Mouse (Mus musculus): Measurements from ENCODE around the gene Spop. TPM values are rescaled to one million over a fixed set of nuclear protein-coding genes. Genes with fewer than 3 reads are reported as not detected.

Spop gene
- polyA plus RNA-seq, 1 experiment from 2014 or later, result 207 TPM

DNA sequence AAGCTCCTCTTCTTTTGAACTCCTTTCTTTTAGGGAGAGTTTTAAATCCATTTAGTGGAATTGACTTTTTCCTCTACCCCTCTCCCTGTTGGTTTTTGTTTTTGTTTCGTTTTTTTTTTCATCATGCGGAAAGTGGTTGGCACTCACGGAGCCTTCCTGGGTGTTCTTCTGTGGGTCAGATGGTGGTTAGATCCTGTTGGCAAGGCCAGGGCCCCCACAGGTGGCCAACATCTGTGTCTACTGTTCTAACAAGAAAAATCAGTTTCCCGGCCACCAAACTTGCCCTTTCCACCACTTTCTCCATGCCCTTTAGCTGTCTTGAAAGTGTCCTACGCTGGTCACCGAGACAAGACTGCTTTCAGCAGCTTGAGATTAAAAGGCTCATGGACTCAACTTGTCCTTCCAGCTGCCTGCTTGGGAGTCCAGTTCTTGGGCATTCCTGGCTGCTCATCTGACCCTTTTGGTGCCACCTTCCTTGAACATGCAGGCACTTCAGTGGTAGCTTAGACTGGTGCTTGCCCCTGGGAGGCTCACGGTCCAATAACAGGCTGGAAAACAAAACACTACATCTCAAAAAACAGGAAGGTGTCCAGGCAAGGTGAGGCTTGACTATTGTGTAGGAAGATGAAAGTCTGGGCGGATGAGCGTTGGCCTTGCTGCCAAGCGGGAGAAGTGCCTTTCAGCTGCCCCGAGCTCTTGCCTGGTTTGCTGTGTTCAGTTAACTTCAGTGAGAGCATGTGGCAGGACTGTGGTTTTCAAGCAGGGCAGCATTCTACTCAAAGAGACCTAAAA is 21.0 kb upstream of the Spop start:
- Histone ChIP-seq H3K36me3 (peaks cover 44% of the 10 kb centered on the region), H3K9me3 (no peaks in the 10 kb centered on the region), H3K4me3 (no peak overlapping the region), H3K27ac (no peak overlapping the region), H3K4me1 (peaks cover 8% of the 10 kb centered on the region), H3K4me2 (replicated peaks) (no peak overlapping the region), H3K27me3 (replicated peaks) (no peaks in the 10 kb centered on the region), H3K9ac (no peak overlapping the region)
- no peak for ATAC-seq (ENCODE audit: low FRiP score, low read depth)
- WGBS, result 81% methylated on average over 11 of the region's 11 CpGs

DNA sequence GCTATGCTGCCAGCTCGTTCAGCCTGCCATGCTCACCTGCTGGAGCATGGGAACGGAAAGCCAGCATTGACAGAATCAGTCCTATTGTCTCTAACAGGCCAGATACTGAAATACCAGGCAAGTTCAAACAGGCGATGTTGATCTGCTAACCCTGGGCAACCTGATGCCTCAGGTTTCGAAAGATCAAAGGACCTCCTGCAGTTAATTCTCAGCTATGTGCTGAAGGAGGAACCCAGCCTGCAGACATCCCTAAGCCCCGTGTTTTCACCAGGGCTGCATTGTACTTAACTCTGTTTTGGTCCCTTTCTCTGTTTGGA is 20.4 kb upstream of the Spop start:
- Histone ChIP-seq H3K36me3 (peaks cover 39% of the 10 kb centered on the region), H3K27me3 (replicated peaks) (no peaks in the 10 kb centered on the region), H3K27ac (no peak overlapping the region), H3K9me3 (no peaks in the 10 kb centered on the region), H3K4me2 (replicated peaks) (no peak overlapping the region), H3K4me3 (no peak overlapping the region), H3K9ac (no peak overlapping the region), H3K4me1 (peaks cover 8% of the 10 kb centered on the region)
- 28% methylated on average over 5 of the region's 5 CpGs for WGBS
- no peak for ATAC-seq (ENCODE audit: low FRiP score, low read depth)

DNA sequence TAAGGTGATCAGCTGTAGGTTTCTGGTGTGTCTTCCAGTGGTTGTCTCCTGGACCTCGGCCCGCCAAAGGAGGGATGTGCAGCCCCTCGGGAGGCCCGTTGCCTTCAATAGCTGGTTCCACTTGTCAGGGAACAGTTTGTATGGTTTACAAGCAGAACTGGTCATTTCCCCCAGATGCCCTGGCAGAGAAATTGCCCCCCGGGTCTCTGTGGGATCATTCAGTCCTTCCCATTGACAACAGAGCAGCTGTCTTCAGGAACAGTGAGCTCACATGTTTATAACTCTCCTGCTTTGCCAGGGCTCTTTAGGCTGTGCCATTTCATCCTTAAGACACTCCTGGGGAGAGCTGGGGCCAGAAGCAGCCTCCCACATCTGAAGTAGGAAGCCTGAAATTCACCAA is 19.8 kb upstream of the Spop start:
- no peaks in the 10 kb centered on the region for H3K9me3 ChIP-seq
- ATAC-seq (ENCODE audit: low FRiP score, low read depth), result no peak
- WGBS, result 19% methylated on average over 5 of the region's 5 CpGs
- H3K27me3 ChIP-seq (replicated peaks), result no peaks in the 10 kb centered on the region
- no peak overlapping the region for H3K27ac ChIP-seq
- no peak overlapping the region for H3K4me2 ChIP-seq (replicated peaks)
- no peak overlapping the region for H3K9ac ChIP-seq
- H3K4me1 ChIP-seq, result peaks cover 8% of the 10 kb centered on the region
- H3K36me3 ChIP-seq, result peaks cover 32% of the 10 kb centered on the region
- no peak overlapping the region for H3K4me3 ChIP-seq

DNA sequence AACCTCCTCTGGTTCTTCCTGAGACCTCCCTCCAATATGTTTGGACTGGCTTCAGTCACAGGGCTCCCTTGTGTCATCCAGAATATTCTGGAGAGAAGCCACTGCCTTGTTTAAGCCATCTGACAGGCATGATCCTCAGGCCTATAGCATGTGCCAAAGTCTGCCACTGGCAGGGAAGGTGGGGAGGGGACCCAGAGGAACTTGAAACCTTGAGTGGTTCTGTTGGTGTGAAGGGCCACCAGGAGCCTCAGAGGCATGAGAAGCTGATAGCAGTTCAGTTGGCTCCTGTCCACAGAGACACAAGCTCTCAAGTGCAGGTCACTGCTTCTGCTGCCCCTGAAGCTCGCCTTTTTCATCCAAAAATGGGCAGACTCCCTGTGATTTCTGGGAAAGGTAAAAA is 17.3 kb upstream of the Spop start:
- no peak for ATAC-seq (ENCODE audit: low FRiP score, low read depth)

DNA sequence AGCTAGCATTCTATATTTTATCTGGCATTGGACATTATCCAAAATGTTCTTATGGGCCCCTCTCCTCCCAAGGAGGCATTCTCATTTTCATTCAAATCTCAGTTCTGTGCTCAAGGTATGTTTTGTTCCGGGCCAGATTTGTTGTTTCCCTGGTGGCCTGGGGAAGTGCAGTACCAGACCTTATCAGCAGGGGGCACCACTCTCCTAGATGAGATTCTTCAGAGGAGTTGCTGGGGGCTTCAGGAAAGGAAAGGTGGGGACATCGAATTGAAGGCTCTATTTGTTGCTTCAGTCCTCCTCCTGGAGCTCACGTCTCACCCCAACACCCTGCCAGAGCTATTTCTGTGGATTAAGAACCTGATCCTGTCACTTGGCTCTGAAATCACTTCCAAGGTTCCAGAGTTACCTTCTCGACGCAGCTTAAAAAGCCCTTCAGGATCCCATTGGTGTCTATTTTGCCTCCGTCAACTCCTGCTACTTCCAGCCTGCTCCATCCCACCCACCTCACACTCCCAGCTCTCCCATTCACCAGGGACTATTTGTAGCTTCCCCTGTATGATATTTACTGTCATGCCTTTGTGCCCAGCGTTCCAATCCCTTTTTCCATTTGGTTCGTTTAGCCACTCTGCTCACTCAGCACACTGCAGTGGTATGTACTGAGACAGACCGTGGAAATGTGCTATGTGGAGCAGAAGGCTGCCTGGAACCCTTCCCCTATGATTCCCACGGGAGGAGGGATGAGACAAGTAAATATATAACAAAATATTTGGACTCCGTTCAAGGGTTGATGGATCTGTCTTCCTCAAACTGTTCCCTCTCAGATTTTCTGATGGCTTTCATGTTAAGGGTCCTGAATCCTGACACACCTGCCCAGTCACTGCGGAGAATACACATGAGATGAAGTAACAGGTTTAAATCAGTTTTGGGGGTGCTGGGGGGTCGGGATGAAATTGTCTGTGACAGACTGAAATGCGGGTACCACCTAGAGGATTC is 15.7 kb upstream of the Spop start:
- Histone ChIP-seq H3K4me1 (peaks cover 6% of the 10 kb centered on the region; the same call in 1 of the 2 replicates), H3K4me3 (no peak overlapping the region), H3K9me3 (no peaks in the 10 kb centered on the region), H3K9ac (no peak overlapping the region), H3K36me3 (no peaks in the 10 kb centered on the region), H3K27ac (no peak overlapping the region), H3K27me3 (replicated peaks) (no peaks in the 10 kb centered on the region), H3K4me2 (replicated peaks) (no peak overlapping the region)
- no peak for ATAC-seq (ENCODE audit: low FRiP score, low read depth)
- WGBS, result 63% methylated on average over 14 of the region's 14 CpGs

More for the DNA sequence above, 17.3 kb upstream of the Spop start:
- Histone ChIP-seq H3K4me3 (no peak overlapping the region), H3K4me1 (peaks cover 8% of the 10 kb centered on the region), H3K9me3 (no peaks in the 10 kb centered on the region), H3K4me2 (replicated peaks) (no peak overlapping the region), H3K27me3 (replicated peaks) (no peaks in the 10 kb centered on the region), H3K36me3 (peaks cover 10% of the 10 kb centered on the region), H3K27ac (no peak overlapping the region), H3K9ac (no peak overlapping the region)
- 53% methylated on average over 1 of the region's 1 CpGs for WGBS

DNA sequence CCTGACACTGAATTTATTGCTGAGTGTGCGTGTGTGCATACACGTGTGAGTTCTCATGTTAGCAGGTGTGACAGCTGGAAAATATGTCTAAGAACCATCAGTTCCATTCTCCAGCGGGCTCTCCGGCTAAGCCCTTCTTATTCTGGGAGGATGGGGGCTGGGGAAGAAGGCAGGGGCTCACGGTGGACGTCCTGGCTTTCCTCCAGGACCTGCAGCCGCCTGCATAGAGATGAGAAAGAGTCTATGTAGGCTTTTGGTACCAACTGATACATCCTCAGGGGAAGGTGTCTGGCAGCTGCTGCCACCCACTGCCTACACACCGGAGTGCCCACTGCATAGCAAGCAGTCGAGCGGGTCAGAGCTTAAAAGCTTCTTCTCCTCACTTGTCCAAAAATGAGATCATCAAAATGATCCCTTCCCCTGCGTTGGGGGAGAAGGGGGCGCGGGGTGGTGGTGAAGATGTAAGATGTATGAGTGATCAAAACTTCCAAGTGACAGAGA is 14.3 kb upstream of the Spop start:
- WGBS, result 73% methylated on average over 13 of the region's 13 CpGs
- no peaks in the 10 kb centered on the region for H3K4me1 ChIP-seq
- H3K4me3 ChIP-seq, result no peak overlapping the region
- no peaks in the 10 kb centered on the region for H3K27me3 ChIP-seq (replicated peaks)
- H3K4me2 ChIP-seq (replicated peaks), result no peak overlapping the region
- H3K9ac ChIP-seq, result no peak overlapping the region
- no peak overlapping the region for H3K27ac ChIP-seq
- no peaks in the 10 kb centered on the region for H3K36me3 ChIP-seq
- no peak for ATAC-seq (ENCODE audit: low FRiP score, low read depth)
- no peaks in the 10 kb centered on the region for H3K9me3 ChIP-seq

DNA sequence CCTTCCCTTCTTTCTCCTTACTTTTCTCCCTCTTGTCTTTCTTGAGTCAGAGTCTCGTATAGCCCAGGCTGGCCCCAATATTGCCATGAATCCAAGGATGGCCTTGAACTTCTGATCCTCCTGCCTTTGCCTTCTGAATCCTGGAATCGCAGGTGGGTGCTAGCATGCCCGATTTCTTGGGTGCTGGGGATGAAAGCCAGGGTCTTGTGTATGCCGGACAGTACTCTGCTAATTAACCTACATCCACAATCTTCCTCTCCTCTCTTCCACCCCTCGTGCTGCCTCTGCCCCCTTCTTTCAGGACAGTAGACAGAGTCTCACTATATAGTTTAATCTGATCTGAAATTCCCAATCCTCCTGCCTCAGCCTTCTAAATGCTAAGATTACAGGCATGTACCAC is 12.3 kb upstream of the Spop start:
- Histone ChIP-seq H3K4me1 (no peaks in the 10 kb centered on the region), H3K4me2 (replicated peaks) (no peak overlapping the region), H3K27me3 (replicated peaks) (no peaks in the 10 kb centered on the region), H3K27ac (no peak overlapping the region), H3K36me3 (no peaks in the 10 kb centered on the region), H3K9ac (no peak overlapping the region), H3K4me3 (no peak overlapping the region), H3K9me3 (no peaks in the 10 kb centered on the region)
- WGBS, result 88% methylated on average over 5 of the region's 5 CpGs
- ATAC-seq (ENCODE audit: low FRiP score, low read depth), result no peak

DNA sequence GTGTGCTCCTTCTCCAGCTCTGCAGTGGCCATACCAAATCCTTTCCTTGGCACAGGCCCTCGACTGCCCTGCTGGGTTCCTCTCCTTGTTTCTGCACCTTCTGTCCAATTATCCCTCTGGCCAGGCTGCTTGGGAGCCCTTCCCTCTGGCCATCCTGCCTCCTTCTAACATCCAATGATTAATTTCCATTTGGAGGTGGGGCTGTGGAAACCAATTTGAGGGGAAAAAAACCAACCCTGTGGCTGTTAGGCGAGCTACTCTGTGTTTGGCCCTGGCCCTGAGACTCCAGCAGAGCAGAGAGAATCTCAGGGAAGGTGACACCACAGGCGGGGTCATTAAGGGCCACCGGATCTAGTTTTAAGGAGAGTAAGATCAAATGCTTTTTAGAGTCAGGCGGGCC is 11.7 kb upstream of the Spop start:
- no peak overlapping the region for H3K9ac ChIP-seq
- H3K36me3 ChIP-seq, result no peaks in the 10 kb centered on the region
- ATAC-seq (ENCODE audit: low FRiP score, low read depth), result no peak
- no peak overlapping the region for H3K27ac ChIP-seq
- H3K9me3 ChIP-seq, result no peaks in the 10 kb centered on the region
- H3K4me2 ChIP-seq (replicated peaks), result no peak overlapping the region
- no peaks in the 10 kb centered on the region for H3K4me1 ChIP-seq
- H3K4me3 ChIP-seq, result no peak overlapping the region
- no peaks in the 10 kb centered on the region for H3K27me3 ChIP-seq (replicated peaks)
- WGBS, result 17% methylated on average over 5 of the region's 5 CpGs

DNA sequence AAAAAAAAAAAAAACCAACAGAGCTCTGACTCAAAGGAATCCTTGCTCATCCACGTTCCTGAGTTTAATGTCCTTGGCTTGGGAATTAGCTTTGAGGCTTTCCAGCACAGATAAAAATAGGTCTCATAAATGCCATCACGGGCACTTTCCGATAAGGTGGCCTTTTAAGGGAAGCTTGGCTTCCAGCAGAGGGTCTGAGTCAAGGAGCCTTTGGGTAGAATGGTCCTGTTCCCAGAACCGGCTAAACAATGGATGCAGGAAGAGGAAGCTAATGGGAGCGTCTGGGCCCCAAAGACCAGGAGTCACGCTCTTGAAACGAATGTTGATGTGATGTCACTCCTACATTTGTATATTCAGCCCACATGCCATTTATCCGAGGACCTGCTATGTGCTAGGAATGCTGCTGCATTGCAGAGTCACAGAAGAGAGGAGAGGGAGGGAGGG is 11.2 kb upstream of the Spop start:
- Histone ChIP-seq H3K4me2 (replicated peaks) (no peak overlapping the region), H3K4me1 (no peaks in the 10 kb centered on the region), H3K9ac (no peak overlapping the region), H3K9me3 (no peaks in the 10 kb centered on the region), H3K4me3 (no peak overlapping the region), H3K27ac (no peak overlapping the region), H3K36me3 (no peaks in the 10 kb centered on the region), H3K27me3 (replicated peaks) (no peaks in the 10 kb centered on the region)
- 11% methylated on average over 8 of the region's 8 CpGs for WGBS
- ATAC-seq (ENCODE audit: low FRiP score, low read depth), result no peak

DNA sequence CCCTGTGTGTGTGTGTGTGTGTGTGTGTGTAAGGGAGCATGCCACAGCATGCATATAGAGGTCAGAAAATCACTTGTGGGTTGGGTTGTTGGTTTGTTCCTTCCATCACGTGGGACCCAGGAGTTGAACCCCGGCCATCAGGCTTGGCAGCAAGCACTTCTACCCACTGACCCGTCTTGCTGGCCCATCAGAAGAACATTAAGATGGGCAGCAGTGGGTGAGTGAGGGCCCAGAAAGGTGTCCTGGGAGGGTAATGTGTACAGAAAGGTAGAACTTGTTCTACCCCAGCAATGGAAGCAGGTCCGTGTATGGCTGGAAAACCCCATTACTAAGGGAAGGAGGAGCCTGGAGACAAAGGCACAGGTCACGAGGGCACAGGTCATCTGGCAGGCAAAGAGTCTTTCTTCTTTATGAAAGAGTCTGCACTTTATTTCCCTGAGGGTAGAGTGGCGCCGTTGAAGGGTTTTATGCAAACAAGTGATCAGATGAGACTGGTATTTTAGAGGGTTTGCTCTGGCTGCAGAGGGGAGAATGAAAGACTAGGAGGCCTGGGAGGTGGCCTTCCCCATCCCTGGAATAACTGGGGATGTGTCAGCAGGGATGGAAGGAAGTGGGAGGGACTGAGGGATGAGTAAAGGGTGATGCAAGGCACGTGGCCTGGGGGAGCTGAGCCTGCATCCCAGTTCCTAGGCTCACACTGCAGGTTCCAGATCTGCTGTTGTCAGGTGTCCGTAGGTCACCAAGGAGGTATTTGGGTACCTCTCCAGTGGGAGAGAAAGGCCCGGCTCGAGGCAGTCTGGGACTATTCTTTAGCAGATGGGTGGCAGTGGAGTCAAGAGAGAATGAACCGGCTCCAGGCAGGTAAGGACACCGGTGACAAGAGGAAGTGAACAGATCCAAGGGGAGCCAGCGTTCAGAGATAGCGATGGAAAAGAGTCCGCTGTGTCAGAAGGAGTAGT is 10.2 kb upstream of the Spop start:
- H3K4me3 ChIP-seq, result no peak overlapping the region
- no peak for ATAC-seq (ENCODE audit: low FRiP score, low read depth)
- WGBS, result 66% methylated on average over 16 of the region's 16 CpGs

DNA sequence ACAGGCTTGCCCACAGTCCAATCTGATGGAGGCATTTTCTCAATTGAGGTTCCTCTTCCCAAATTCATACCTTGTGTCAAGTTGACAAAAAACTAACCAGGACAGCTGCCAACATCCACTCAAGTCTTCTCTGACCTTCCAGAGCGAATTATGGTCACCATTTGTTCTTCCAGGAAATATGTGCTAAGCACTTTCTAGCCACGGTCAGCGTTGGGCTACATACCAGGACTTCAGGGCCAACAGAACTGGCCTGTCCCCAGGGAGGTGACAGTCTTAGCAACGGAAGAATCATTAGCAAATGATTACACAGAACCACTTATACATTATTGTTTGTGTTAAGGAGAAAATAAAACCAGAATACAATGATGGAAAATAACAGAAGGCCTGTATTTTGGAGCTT is 8.1 kb upstream of the Spop start:
- no peak overlapping the region for H3K9ac ChIP-seq
- no peak overlapping the region for H3K27ac ChIP-seq
- ATAC-seq (ENCODE audit: low FRiP score, low read depth), result no peak
- no peaks in the 10 kb centered on the region for H3K4me1 ChIP-seq
- H3K36me3 ChIP-seq, result no peaks in the 10 kb centered on the region
- no peaks in the 10 kb centered on the region for H3K27me3 ChIP-seq (replicated peaks)
- no peaks in the 10 kb centered on the region for H3K9me3 ChIP-seq
- no peak overlapping the region for H3K4me2 ChIP-seq (replicated peaks)
- WGBS, result 75% methylated on average over 4 of the region's 4 CpGs
- H3K4me3 ChIP-seq, result no peak overlapping the region

More for the DNA sequence above, 10.2 kb upstream of the Spop start:
- Histone ChIP-seq H3K9me3 (no peaks in the 10 kb centered on the region), H3K9ac (no peak overlapping the region), H3K4me1 (no peaks in the 10 kb centered on the region), H3K4me2 (replicated peaks) (no peak overlapping the region), H3K36me3 (no peaks in the 10 kb centered on the region), H3K27ac (no peak overlapping the region), H3K27me3 (replicated peaks) (no peaks in the 10 kb centered on the region)

Data from neural tube, embryonic 12.5 days (tissue).